Mouse (Mus musculus) midbrain, embryonic 14.5 days (tissue): Measurements from ENCODE around the gene Khdc4. TPM values are rescaled to one million over a fixed set of nuclear protein-coding genes. Genes with fewer than 3 reads are reported as not detected.

Experiments used
- ATAC-seq: fragments of 200-750 bp; cut with Nextera tagmentation; 2 replicates; pipeline ENCODE4 v1.8.0; 2017; ENCODE audit warnings: moderate number of reproducible peaks, moderate library complexity; ENCODE audit not compliant: low FRiP score, low TSS enrichment
- DNase-seq: peaks from one replicate; pipeline ENCODE4 v3.0.0-alpha.2; 2015
- H3K27ac ChIP-seq: fragments of 300-500 bp; sonication (generic); replicated peaks from 2 replicates; pipeline ENCODE4 v1.5.1; 2014; ENCODE audit warnings: mild to moderate bottlenecking, low read depth, low read length, moderate library complexity
- H3K27me3 ChIP-seq: fragments of 300-500 bp; sonication (generic); 2 replicates; pipeline ENCODE4 v1.6.1; 2014; ENCODE audit warnings: low read length, control low read depth, mixed read lengths; ENCODE audit not compliant: control insufficient read depth, insufficient read depth
- H3K36me3 ChIP-seq: fragments of 300-500 bp; sonication (generic); 2 replicates; pipeline ENCODE4 v1.6.1; 2014; ENCODE audit warnings: low read length, control low read depth; ENCODE audit not compliant: control insufficient read depth, insufficient read depth
- H3K4me1 ChIP-seq: fragments of 300-500 bp; sonication (generic); 2 replicates; pipeline ENCODE4 v1.6.1; 2014; ENCODE audit warnings: mild to moderate bottlenecking, antibody characterized with exemption, low read length, control low read depth; ENCODE audit not compliant: control insufficient read depth, insufficient read depth
- H3K4me2 ChIP-seq: fragments of 300-500 bp; sonication (generic); 2 replicates; pipeline ENCODE4 v1.6.1; 2014; ENCODE audit warnings: mild to moderate bottlenecking, low read length, moderate library complexity
- H3K4me3 ChIP-seq: fragments of 300-500 bp; sonication (generic); replicated peaks from 2 replicates; pipeline ENCODE4 v1.5.1; 2014; ENCODE audit warnings: low read depth, low read length
- H3K9ac ChIP-seq: fragments of 300-500 bp; sonication (generic); replicated peaks from 2 replicates; pipeline ENCODE4 v1.6.1; 2014; ENCODE audit warnings: mild to moderate bottlenecking, low read length, moderate library complexity
- H3K9me3 ChIP-seq: fragments of 300-500 bp; sonication (generic); 2 replicates; pipeline ENCODE4 v1.6.1; 2016; ENCODE audit warnings: low read length, control low read depth, mixed read lengths; ENCODE audit not compliant: control insufficient read depth
- WGBS: fragments of 180-500 bp; shearing (Covaris S2); extraction: QIAGEN DNeasy Blood & Tissue Kit; methylation state at CpG from one replicate; pipeline ENCODE4 v1.1.7; 2014; 5-methylcytosine and 5-hydroxymethylcytosine counted together
- polyA plus RNA-seq: library from polyadenylated mRNA; unstranded; fragments of >200 nt; fragmentation: Nextera tagmentation; extraction: Ambion mirVana; gene quantifications from 2 replicates; pipeline ENCODE4 v1.2.1, GENCODE M21; 2014

Khdc4 gene
- polyA plus RNA-seq, 1 experiment from 2014 or later = 91.0 TPM

- H3K27me3 ChIP-seq = no peaks in the 10 kb centered on the region
- no peak for ATAC-seq
- WGBS = 61% methylated on average over 7 of the region's 8 CpGs
- DNase-seq = no peak
- peaks cover 17% of the 10 kb centered on the region for H3K4me1 ChIP-seq
- H3K9me3 ChIP-seq = no peaks in the 10 kb centered on the region
- H3K36me3 ChIP-seq = peaks cover 16% of the 10 kb centered on the region
- H3K4me2 ChIP-seq = peak overlapping the region; percentile 67
- H3K27ac ChIP-seq = peak overlapping the region; percentile 97; the same call in 1 of the 2 replicates
- peak overlapping the region; percentile 95 for H3K4me3 ChIP-seq
- H3K9ac ChIP-seq = no peak overlapping the region
Measured at GRCm38 (mm10) chr3:88684236-88684979, 1.2 kb upstream of the Khdc4 start.

GRCm38 (mm10) chr3:88685958-88686451 is 402 bp downstream of the Khdc4 start:
- DNase-seq = peak; percentile 82
- H3K4me3 ChIP-seq = peak overlapping the region; percentile 95
- ATAC-seq = peak; percentile 76
- H3K9me3 ChIP-seq = no peaks in the 10 kb centered on the region
- peak overlapping the region; percentile 94 for H3K9ac ChIP-seq
- H3K36me3 ChIP-seq = peaks cover 32% of the 10 kb centered on the region
- under 1% methylated on average over 45 of the region's 45 CpGs for WGBS
- H3K27ac ChIP-seq = peak overlapping the region; percentile 97
- H3K4me2 ChIP-seq = peak overlapping the region; percentile 66
- H3K4me1 ChIP-seq = peaks cover 17% of the 10 kb centered on the region
- no peaks in the 10 kb centered on the region for H3K27me3 ChIP-seq

GRCm38 (mm10) chr3:88686734-88687611 is 1.4 kb downstream of the Khdc4 start:
- Histone ChIP-seq H3K4me2 (peak overlapping the region; percentile 66), H3K4me1 (peaks cover 17% of the 10 kb centered on the region), H3K9ac (peak overlapping the region; percentile 94), H3K27me3 (no peaks in the 10 kb centered on the region), H3K36me3 (peaks cover 42% of the 10 kb centered on the region), H3K27ac (peak overlapping the region; percentile 97), H3K9me3 (no peaks in the 10 kb centered on the region), H3K4me3 (peak overlapping the region; percentile 95)
- DNase-seq (no peak), ATAC-seq (no peak)
- 61% methylated on average over 13 of the region's 13 CpGs for WGBS

GRCm38 (mm10) chr3:88689079-88689478 is 3.5 kb downstream of the Khdc4 start:
- DNase-seq = no peak
- Histone ChIP-seq H3K4me2 (no peak overlapping the region), H3K4me3 (no peak overlapping the region), H3K4me1 (peaks cover 17% of the 10 kb centered on the region), H3K27me3 (no peaks in the 10 kb centered on the region), H3K27ac (no peak overlapping the region), H3K9me3 (no peaks in the 10 kb centered on the region), H3K9ac (no peak overlapping the region), H3K36me3 (peaks cover 59% of the 10 kb centered on the region)
- WGBS = 92% methylated on average over 5 of the region's 5 CpGs
- ATAC-seq = no peak

- Histone ChIP-seq H3K27ac (no peak overlapping the region), H3K9ac (no peak overlapping the region), H3K4me1 (no peaks in the 10 kb centered on the region), H3K4me2 (no peak overlapping the region), H3K9me3 (no peaks in the 10 kb centered on the region), H3K4me3 (no peak overlapping the region), H3K36me3 (peaks cover 96% of the 10 kb centered on the region), H3K27me3 (no peaks in the 10 kb centered on the region)
- ATAC-seq (no peak), DNase-seq (no peak)
Measured at GRCm38 (mm10) chr3:88695545-88695944, 9.9 kb downstream of the Khdc4 start.

GRCm38 (mm10) chr3:88698051-88698450 is 12.4 kb downstream of the Khdc4 start:
- H3K4me1 ChIP-seq = no peaks in the 10 kb centered on the region
- no peak overlapping the region for H3K4me2 ChIP-seq
- H3K27me3 ChIP-seq = no peaks in the 10 kb centered on the region
- no peak overlapping the region for H3K9ac ChIP-seq
- ATAC-seq = no peak
- H3K4me3 ChIP-seq = no peak overlapping the region
- H3K9me3 ChIP-seq = no peaks in the 10 kb centered on the region
- DNase-seq = no peak
- H3K36me3 ChIP-seq = peaks cover 96% of the 10 kb centered on the region
- 94% methylated on average over 1 of the region's 1 CpGs for WGBS
- no peak overlapping the region for H3K27ac ChIP-seq

- no peak overlapping the region for H3K4me2 ChIP-seq
- 95% methylated on average over 6 of the region's 6 CpGs for WGBS
- no peak overlapping the region for H3K27ac ChIP-seq
- no peak overlapping the region for H3K4me3 ChIP-seq
- ATAC-seq (no peak), DNase-seq (no peak)
- no peak overlapping the region for H3K9ac ChIP-seq
- peaks cover 97% of the 10 kb centered on the region for H3K36me3 ChIP-seq
- no peaks in the 10 kb centered on the region for H3K4me1 ChIP-seq
- H3K27me3 ChIP-seq = no peaks in the 10 kb centered on the region
- H3K9me3 ChIP-seq = no peaks in the 10 kb centered on the region
Measured at GRCm38 (mm10) chr3:88698834-88699233, 13.2 kb downstream of the Khdc4 start.

GRCm38 (mm10) chr3:88700247-88700646 is 14.6 kb downstream of the Khdc4 start:
- no peak overlapping the region for H3K9ac ChIP-seq
- no peak overlapping the region for H3K27ac ChIP-seq
- no peaks in the 10 kb centered on the region for H3K9me3 ChIP-seq
- no peaks in the 10 kb centered on the region for H3K27me3 ChIP-seq
- ATAC-seq = no peak
- no peak overlapping the region for H3K4me2 ChIP-seq
- DNase-seq = no peak
- no peaks in the 10 kb centered on the region for H3K4me1 ChIP-seq
- H3K4me3 ChIP-seq = no peak overlapping the region
- peaks cover 97% of the 10 kb centered on the region for H3K36me3 ChIP-seq
- 94% methylated on average over 3 of the region's 3 CpGs for WGBS
